Mouse (Mus musculus) erythroid progenitor cell, adult 5-6 weeks (primary cell): Measurements from ENCODE around the gene Vmn1r69. TPM values are rescaled to one million over a fixed set of nuclear protein-coding genes. Genes with fewer than 3 reads are reported as not detected.

Experiments used
- ATAC-seq: replicated peaks from 2 replicates; pipeline ENCODE4 v1.8.0; 2016; ENCODE audit warnings: moderate number of reproducible peaks, mild to moderate bottlenecking, moderate TSS enrichment, inconsistent platforms; ENCODE audit not compliant: poor library complexity, low FRiP score, severe bottlenecking
- total RNA-seq, 2 experiments: library from RNA; stranded (forward) in 1 of 2; stranded (reverse) in 1 of 2; fragments of 150-400 nt in 1 of 2; fragments of 186-747, 209-891 nt in 1 of 2; gene quantifications; 2 replicates each; pipeline versions ENCODE4 v1.2.3 to v1.2.4; 2015 to 2017; ENCODE audit warnings: low replicate concordance in 2 of 2

The Vmn1r69 gene
- total RNA-seq (2015; ENCODE audit: low replicate concordance) (not detected in 2 replicates), total RNA-seq (2017; ENCODE audit: low replicate concordance) (not detected in 2 replicates)

DNA sequence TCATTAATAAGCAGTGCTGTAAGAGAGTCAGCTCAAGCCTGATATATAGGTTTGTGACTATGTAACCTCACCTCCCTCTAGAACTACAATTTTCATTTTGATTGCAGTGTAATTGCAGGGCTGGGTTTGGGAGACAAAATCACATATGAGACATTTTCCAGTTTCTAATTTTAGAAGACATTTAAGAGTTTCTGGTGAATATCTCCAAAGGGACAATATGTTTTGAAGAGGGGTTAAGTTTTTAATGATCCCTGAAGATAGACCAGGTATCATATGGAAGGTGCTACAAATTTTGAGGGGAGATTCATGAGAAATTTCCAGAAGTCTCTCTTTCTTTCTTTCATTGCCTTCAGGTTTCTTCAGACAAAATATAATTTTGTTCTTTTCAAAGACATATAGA is at the start of gene Vmn1r69:
Gene Vmn1r69, minus strand, starts transcription at position 101 of the 400 bp plus-strand sequence.
- ATAC-seq, result no peak

DNA sequence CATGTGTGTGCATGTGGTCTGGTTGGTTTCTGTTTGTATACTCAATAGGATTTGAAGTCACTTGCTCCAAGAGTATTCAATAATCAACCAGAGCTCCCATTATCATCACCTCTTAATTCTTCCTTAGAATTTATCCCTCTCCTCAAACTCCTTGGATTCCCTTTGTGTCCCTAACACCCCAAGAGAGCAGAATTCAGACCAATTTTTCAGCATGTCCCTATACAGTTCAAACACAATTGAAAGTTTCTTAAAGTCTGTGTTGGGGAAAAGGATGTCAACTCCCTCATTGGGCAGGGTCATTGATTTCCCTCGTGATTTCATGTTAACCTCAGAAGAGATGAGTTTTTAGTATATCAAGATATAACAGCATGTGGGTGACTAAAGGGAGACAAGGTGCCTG is 17.8 kb upstream of the Vmn1r69 start, which contains the start of gene Vmn1r70:
Gene Vmn1r70, plus strand, starts transcription at position 301 of the 400 bp plus-strand sequence.
- ATAC-seq, result no peak

GRCm38 (mm10) chr7:10558385-10558784 is 55.1 kb downstream of the Vmn1r69 start, which contains the start of gene Vmn1r68:
TSS of gene Vmn1r68 (minus strand) at chr7:10558485.
- no peak for ATAC-seq

Other genes with a start within 250 kb of the Vmn1r69 start
- gene Vmn1r67, start 170.3 kb downstream of the Vmn1r69 start, total RNA-seq (2015; ENCODE audit: low replicate concordance), result not detected in 2 replicates
- not detected in 2 replicates for gene Vmn1r67, start 170.3 kb downstream of the Vmn1r69 start, total RNA-seq (2017; ENCODE audit: low replicate concordance)
- 0.72 TPM in 1 of 2 replicates, not detected in the other for gene Zik1, start 118.3 kb downstream of the Vmn1r69 start, total RNA-seq (2015; ENCODE audit: low replicate concordance)
- gene Zik1, start 118.3 kb downstream of the Vmn1r69 start, total RNA-seq (2017; ENCODE audit: low replicate concordance), result 0.39 and 1.3 TPM in 2 replicates
- not detected in 2 replicates for gene Vmn1r68, start 55.2 kb downstream of the Vmn1r69 start, total RNA-seq (2015; ENCODE audit: low replicate concordance)
- not detected in 2 replicates for gene Vmn1r68, start 55.2 kb downstream of the Vmn1r69 start, total RNA-seq (2017; ENCODE audit: low replicate concordance)
- gene Vmn1r70, start 17.9 kb upstream of the Vmn1r69 start, total RNA-seq (2015; ENCODE audit: low replicate concordance), result not detected in 2 replicates
- not detected in 2 replicates for gene Vmn1r70, start 17.9 kb upstream of the Vmn1r69 start, total RNA-seq (2017; ENCODE audit: low replicate concordance)
- gene Nlrp4b, start 74.1 kb upstream of the Vmn1r69 start, total RNA-seq (2015; ENCODE audit: low replicate concordance), result not detected in 2 replicates
- gene Nlrp4b, start 74.1 kb upstream of the Vmn1r69 start, total RNA-seq (2017; ENCODE audit: low replicate concordance), result not detected in 2 replicates
- gene Vmn1r71, start 140.7 kb upstream of the Vmn1r69 start, total RNA-seq (2015; ENCODE audit: low replicate concordance), result not detected in 2 replicates
- gene Vmn1r71, start 140.7 kb upstream of the Vmn1r69 start, total RNA-seq (2017; ENCODE audit: low replicate concordance), result not detected in 2 replicates